Mouse (Mus musculus) spleen, postnatal 10 days (tissue): ENCODE measurements around the gene Thtpa.

ENCODE experiments used
- DNase-seq, 2 experiments: peaks; one replicate each; pipeline ENCODE4 v3.0.0; 2021 to 2022; ENCODE audit warnings: low spot score in 2 of 2

The Thtpa gene

GRCm38 (mm10) chr14:55094704-55095231 lies at the start of gene Thtpa:
TSS of gene Thtpa (plus strand) at chr14:55094784.
- peak; percentile 71 to 72 for DNase-seq

GRCm38 (mm10) chr14:55047971-55048531 lies 46.5 kb upstream of the Thtpa start:
- no peak for DNase-seq

- no peak for DNase-seq
Observed at GRCm38 (mm10) chr14:55052496-55052895, 42.1 kb upstream of the Thtpa start.

GRCm38 (mm10) chr14:55053050-55053449 lies 41.5 kb upstream of the Thtpa start:
- no peak for DNase-seq

- no peak for DNase-seq
Observed at GRCm38 (mm10) chr14:55053708-55054190, 40.8 kb upstream of the Thtpa start.

- no peak for DNase-seq
Observed at GRCm38 (mm10) chr14:55054191-55054749, 40.3 kb upstream of the Thtpa start.

- DNase-seq, result no peak
Observed at GRCm38 (mm10) chr14:55055167-55055834, 39.3 kb upstream of the Thtpa start.

- DNase-seq, result no peak
Observed at GRCm38 (mm10) chr14:55059009-55059408, 35.6 kb upstream of the Thtpa start.

GRCm38 (mm10) chr14:55059931-55060330 lies 34.7 kb upstream of the Thtpa start:
- no peak for DNase-seq

- no peak for DNase-seq
Observed at GRCm38 (mm10) chr14:55061845-55062244, 32.7 kb upstream of the Thtpa start.

- peak; percentile 41 to 84 for DNase-seq
Observed at GRCm38 (mm10) chr14:55062626-55063025, 32.0 kb upstream of the Thtpa start.

- DNase-seq, result no peak
Observed at GRCm38 (mm10) chr14:55063117-55063516, 31.5 kb upstream of the Thtpa start.

GRCm38 (mm10) chr14:55063581-55064381 lies 30.8 kb upstream of the Thtpa start:
- DNase-seq, result no peak

GRCm38 (mm10) chr14:55064481-55065370 lies 29.9 kb upstream of the Thtpa start:
- DNase-seq, result no peak

- no peak for DNase-seq
Observed at GRCm38 (mm10) chr14:55065391-55065790, 29.2 kb upstream of the Thtpa start.

GRCm38 (mm10) chr14:55066042-55066441 lies 28.5 kb upstream of the Thtpa start:
- DNase-seq, result no peak

GRCm38 (mm10) chr14:55071756-55072155 lies 22.8 kb upstream of the Thtpa start:
- no peak for DNase-seq

- DNase-seq, result no peak
Observed at GRCm38 (mm10) chr14:55074416-55074815, 20.2 kb upstream of the Thtpa start.

GRCm38 (mm10) chr14:55076224-55076623 lies 18.4 kb upstream of the Thtpa start:
- no peak for DNase-seq

GRCm38 (mm10) chr14:55076956-55077355 lies 17.6 kb upstream of the Thtpa start:
- no peak for DNase-seq
